Mouse (Mus musculus): Measurements from ENCODE around the gene Cln6.
A peak's percentile ranks its signal among the peaks of the same experiment; 100 is the strongest.
"Not testable (repeated sequence)": the region's sequence is repeated elsewhere in the genome, so short reads cannot be mapped to it uniquely, and the experiment has no call there.

The Cln6 gene

DNA sequence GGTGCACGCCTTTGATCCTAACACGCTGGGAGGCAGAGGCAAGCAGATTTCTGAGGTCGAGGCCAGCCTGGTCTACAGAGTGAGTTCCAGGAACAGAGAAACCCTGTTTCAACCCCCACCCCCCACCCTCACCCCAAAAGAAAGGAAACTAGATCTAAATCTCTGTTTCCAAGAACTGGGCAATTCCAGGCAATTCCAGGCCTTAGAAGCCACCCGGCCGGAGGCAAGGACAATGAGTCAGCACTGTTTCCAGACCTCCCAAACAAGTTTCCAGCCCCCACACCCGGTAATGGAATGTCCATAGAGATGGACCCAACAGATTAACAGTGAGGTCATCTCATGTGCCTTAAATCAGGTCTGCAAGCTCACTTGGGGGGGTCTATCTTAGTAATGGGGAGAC, 8.7 kb upstream of the Cln6 start:
- DNase-seq = no peak

DNA sequence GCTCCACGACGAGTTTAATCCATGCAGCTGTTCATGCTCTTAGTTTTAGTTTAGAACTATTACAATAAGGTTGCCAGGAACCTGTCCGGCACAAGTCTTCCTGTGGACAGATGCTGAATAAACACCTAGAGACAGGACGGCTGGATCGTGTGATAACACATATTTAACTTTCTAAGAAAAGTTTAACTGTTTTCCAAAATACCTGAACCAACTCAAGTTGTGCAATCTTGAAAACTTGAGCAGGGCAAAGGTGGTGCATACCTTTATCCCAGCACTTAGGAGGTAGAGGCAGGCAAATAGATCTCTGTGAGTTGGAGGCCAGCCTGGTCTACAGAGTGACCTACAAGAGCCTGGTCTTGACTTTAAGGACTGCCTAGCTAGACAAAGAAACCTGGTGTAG, 3.7 kb upstream of the Cln6 start:
- no peak for DNase-seq

- DNase-seq = no peak
Measured at GRCm38 (mm10) chr9:62835705-62836446, 2.7 kb upstream of the Cln6 start.

DNA sequence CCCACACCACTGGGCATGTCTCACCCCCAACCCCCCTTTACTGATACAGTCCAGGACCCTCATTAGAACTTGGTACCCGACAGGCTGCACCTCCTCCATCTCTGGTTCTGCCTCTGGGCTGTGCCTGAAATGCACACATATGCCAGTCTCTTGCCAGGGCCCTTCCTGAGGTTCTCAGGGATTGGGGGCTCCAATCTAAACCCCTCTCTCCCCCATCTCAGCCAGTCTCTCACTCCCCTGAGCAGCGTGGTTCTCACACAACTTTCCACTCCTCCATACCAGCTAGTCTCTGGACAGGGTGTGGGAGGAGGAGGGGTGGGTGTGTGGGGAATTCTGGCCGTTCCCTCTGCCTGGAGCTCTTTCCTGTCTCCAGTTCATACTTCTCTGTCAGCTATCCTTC, 974 bp upstream of the Cln6 start:
- no peak for DNase-seq

DNA sequence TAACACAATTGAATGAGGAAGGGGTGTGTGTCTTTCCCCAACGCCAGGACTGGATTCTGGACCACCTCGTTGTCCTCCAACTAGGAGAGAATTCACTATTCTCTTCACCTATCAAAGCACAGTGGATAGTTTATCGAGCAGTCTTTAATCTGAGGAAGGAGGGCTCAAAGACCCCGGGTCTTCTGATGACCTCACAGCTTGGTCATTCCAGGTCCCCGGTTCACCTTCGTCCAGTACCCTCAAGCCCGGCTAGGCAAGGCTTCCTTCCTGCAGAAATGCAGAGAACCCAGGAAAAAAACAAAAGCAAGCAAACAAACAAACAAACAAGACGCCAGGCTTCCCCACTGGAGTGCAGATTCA, 459 bp upstream of the Cln6 start:
- no peak for DNase-seq

GRCm38 (mm10) chr9:62839172-62839770, 686 bp downstream of the Cln6 start:
- DNase-seq = no peak

DNA sequence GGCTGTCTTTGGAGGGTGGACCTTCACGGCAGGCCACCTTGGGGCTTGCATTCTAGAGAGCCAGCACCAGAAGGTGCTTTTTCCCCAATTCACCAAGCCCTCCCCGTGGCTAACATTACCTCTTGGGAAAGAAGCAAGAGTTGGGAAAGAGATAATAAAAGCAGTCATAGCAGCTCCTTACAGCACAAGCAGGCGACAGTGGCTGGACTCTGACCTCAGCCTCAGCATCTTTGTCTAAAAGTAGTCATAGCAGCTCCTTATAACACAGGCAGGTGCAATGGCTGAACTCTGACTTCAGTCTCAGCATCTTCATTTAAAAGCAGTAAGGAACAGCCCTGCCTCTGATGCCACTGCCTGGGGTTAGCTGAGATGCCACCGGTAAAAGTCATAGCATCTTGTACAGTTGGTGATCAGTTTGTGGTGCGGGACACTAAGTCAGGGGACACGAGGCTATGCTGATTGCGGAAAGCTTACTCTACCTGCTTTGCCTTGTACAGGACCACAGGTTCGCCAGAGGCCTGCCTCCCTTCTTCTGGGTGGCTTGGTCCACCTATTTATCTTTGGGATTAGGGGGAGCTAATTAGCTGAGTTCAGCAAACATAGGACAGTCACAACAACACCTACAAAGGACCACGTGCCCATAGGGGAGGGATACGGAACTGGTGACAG, 4.9 kb downstream of the Cln6 start:
- DNase-seq = no peak

- DNase-seq = no peak
Measured at GRCm38 (mm10) chr9:62844461-62844860, 5.9 kb downstream of the Cln6 start.

- peak; percentile 89 for DNase-seq
Measured at GRCm38 (mm10) chr9:62847694-62848093, 9.1 kb downstream of the Cln6 start.

DNA sequence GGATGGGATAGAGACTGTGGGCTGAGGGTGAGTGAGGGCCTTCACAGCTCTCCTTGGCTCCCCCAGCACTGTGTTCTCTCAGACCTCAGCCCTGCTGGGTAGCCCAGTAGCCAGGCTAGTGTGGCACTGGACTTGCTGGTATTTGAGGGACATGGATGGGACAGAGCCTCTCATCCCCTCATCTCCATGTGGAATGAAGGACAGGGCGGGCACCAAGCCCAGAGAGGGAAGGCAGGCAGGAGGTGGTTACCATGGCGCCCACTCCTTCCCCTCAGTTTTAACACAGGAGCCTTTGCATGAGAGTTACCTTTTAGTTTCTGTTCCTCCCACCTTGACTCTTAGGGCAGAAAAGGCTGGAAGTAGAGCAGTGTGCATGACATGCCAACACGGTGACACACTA, 10.1 kb downstream of the Cln6 start:
- DNase-seq = no peak

DNA sequence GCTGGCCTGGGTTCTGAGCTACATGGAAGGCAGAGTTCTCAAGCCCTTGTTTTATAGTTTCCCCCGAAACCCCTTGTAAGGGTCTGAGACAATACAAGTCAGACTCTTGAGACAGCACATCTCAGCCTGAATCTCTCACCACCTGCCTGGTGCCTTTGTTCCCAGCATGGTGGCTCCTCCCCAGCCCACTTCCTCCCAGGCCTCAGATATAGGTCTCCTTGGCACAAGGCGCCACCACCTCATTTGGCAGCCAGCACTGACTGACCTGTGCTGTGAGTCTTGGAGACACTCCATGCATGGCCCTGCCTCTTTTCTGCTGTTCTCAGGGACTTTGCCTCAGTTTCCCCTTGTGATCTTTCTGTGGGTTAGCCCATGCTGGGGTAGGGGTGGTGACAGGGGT, 13.0 kb downstream of the Cln6 start:
- DNase-seq = no peak

DNA sequence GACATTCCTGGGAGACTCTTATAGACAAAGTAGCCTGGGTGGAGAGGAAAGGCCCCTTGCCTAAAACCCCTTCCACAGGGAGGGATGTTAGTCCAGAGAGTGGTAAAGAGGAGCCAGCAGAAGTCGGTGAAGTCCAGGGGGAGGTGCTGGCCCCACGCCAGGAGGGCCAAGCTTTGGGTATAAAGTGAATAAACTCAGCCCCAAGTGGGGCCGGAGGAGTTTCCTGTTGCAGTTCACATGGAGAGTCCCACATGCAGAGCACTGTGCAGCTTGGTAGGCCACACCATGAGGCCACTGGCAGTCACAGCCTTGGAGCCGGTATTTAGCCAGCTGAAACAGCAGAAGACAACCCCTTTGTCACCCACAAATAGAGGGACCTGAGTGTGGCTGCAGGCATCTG, 15.9 kb downstream of the Cln6 start:
- no peak for DNase-seq

- no peak for DNase-seq
Measured at GRCm38 (mm10) chr9:62857216-62857615, 18.6 kb downstream of the Cln6 start.

DNA sequence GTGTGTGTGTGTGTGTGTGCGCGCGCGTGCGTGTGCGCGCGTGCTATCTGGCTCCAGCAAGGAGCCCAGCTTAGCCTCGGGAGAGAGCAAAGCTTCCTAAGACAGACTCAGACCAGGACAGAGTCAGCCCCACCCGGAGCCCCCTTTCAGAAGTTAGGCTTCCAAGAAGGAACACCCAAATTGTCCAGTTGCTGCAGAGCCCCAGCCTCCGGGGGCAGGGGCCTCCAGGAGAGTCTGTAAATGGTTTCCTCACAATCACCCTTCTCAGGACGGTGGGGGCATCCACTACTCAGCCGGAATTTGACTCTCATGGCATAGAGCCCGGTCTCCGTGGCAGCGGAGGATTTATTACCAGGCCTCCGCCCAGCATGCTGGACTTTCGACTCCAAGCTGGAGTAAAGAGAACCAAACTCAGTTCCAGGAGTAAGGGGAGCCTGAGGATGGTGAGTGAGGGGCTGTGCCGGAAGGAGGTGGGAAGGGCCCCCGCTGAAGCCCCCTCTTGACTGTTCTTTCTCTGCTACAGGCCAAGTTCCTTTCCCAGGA, 19.2 kb downstream of the Cln6 start, which contains the start of gene Calml4:
Gene Calml4, plus strand, starts transcription at position 362 of the 543 bp plus-strand sequence.
- DNase-seq = peak; percentile 30

- no peak for DNase-seq
Measured at GRCm38 (mm10) chr9:62858266-62859019, 19.9 kb downstream of the Cln6 start.

DNA sequence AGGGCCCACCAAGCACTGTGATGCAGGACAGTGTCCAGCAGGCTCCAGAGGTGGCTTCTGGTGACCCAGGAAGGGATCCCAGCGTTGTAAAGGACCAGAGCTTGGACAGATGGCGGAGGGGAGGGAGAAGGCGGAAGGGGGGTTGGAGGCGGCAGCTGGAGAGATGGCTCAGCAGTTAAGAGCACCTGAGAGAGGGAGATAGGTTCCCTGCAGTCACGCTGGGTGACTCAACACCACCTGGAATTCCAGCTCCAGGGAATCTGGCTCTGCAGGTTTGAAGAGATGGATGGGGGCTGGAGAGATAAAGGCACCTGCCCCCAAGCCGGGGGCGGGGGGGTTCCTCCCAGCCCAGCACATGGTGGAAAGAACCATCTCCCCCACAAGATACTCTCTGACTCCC, 21.5 kb downstream of the Cln6 start:
- DNase-seq = not testable (repeated sequence)

- DNase-seq = no peak
Measured at GRCm38 (mm10) chr9:62860866-62861265, 22.3 kb downstream of the Cln6 start.

DNA sequence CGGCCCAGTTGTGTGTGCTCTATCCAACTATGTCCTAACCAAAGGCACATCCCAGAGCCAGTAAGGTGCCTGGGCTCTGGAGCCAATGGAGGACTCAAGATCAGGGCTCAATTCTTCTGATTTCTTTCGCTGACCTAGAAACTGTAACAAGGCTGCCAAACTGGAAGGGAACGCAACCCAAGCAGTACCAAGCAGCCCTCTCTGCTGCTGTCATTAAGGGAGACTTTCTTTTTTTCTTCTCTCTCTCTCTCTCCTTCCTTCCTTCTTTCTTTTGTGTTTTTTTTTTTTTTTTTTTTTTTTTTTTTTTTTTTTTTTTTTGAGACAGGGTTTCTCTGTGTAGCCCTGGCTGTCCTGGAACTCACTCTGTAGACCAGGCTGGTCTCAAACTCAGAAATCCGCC, 30.7 kb downstream of the Cln6 start:
- DNase-seq = not testable (repeated sequence)

- DNase-seq = no peak
Measured at GRCm38 (mm10) chr9:62870728-62871127, 32.1 kb downstream of the Cln6 start.

DNA sequence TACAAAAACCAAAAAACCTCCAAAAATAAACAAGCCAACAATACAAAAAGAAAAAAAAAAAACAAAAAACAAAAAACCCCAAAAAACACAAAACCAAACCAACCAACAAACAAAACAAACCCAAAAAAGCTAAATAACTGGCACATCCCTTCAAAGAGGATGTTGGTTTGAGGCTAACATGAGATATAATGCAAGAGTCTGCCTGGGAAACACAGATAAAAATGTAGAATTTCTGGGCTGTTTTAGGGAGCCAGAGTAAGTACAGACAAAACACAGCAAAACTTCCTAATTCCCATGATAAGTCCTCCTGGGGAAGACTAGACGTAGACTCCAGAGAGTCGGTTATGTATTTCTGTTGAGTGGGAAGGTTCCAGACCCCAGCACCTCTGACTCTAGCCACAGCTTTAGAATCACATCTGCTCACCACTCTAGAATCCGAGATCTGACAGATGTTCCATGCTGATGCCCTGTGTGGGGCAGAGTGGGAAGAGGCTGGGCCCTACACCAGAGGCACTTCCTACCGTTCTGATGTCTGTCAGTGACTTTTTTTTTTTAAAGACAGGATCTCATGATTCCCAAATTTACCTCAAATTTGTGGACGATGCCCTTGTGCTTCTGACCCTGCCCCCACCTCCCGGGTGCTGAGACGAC, 38.5 kb downstream of the Cln6 start:
- DNase-seq = no peak

DNA sequence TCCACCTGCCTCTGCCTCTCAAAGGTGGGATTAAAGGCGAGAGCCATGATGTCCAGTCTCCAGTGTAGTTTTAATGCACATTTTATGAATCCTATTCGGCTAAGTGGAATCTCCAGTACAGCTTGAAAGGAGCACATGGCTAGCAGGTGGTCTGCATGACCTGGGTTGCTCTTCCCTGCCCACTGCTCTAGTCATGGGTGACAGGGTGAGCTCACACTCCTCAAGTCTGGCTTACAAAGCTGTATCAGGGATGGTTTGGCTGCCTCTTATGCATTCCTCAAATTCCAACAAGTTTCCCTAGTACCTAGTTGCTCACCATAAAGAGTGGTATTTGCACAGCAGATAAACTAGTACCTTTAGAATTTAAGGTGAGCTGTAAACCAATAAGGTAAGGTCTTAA, 39.2 kb downstream of the Cln6 start:
- DNase-seq = no peak

DNA sequence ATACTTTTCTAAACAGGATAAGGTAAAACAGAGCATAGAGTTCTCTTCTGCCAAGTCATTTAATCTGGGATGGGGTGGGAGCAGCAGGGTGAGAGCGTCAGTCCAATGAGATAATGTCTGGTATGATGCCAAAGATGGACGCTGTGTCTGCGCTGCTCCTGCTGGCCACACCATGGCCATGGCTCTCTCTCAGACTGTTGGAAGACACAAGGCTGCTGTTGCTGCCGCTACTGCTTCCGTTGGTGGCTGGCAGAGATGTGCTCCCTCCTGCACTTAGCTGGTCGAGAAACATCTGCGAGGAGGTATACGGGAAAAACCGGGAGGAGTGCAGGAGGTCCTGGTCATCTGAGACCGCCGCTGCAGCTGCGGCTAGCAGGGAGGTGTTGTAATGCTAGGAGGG, 43.3 kb downstream of the Cln6 start:
- DNase-seq = no peak

DNA sequence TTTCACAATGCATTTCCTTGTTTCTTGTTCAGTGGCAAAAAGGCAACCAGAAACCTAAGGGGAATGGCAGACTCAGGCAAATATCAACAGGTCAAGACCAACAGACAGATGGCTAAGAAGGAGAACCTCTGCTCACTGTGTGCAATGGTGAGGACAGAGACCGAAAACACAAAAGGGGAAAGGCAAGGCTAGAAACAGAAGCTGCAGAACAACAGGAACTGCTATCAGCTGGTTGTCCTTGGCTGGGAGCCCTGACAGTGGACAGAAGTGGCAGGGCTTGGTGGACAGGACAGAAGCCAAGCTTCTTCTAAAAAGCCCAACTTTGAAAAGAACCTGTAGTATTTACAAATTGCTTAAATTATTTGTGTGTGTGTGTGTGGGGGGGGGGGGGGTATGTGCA, 55.9 kb downstream of the Cln6 start:
- no peak for DNase-seq
